Comparison of ENCODE assay signal across 9 mouse cellular contexts in the genomic region with DNA sequence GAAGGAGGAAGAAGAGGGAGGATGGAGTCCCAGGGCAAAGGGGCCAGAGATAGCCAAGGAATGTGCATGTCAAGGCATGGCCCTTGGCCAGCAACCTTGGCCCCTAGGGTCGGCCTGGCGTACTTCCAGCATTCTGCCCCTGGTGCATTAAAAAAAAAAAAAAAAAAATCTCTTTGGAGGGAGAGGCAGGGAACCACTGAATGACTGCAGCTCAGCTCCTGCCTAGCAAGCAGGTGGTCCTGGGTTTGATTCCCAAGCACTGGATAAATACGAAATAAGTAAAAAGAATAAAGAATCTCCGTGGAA. TPM values are rescaled to one million over a fixed set of nuclear protein-coding genes. Genes with fewer than 3 reads are reported as not detected.
DNase-seq lines count a peak whose midpoint lies in the region; ATAC-seq lines count a peak whose summit lies in the region.
"Had no signal": no experiment of that assay in that cellular context is flagged by ENCODE, and none has a peak within 500 bp of the region (broad histone marks: within the 10 kb centered on the region; RNA-seq: fewer than 3 reads in every experiment).

No protein-coding gene starts in this region.

- no peak overlapping the region; the same call in 1 of the 2 replicates for H3K4me2 ChIP-seq in midbrain, embryonic 16.5 days (ENCODE audit: low read length)
- peak overlapping the region; percentile 90; the same call in 1 of the 2 replicates for H3K4me2 ChIP-seq in forebrain, embryonic 14.5 days (ENCODE audit: low read length)
- peak overlapping the region; percentile 95 for H3K4me2 ChIP-seq in neural tube, embryonic 13.5 days

- H3K27ac ChIP-seq in midbrain, embryonic 10.5 days (replicated peaks): no peak overlapping the region; the same call in 1 of the 2 replicates
- no peak overlapping the region for H3K27ac ChIP-seq in midbrain, embryonic 16.5 days (ENCODE audit: low read length)
- H3K27ac ChIP-seq in forebrain, embryonic 14.5 days (ENCODE audit: low read depth, low read length): no peak overlapping the region
- no peak overlapping the region for H3K27ac ChIP-seq in neural tube, embryonic 13.5 days (replicated peaks)
- H3K27ac ChIP-seq: layer of hippocampus, adult 2 months had no signal

- no peak overlapping the region for H3K9ac ChIP-seq in midbrain, embryonic 16.5 days (ENCODE audit: low read depth, low read length)
- no peak overlapping the region for H3K9ac ChIP-seq in forebrain, embryonic 14.5 days (ENCODE audit: low read length)
- H3K9ac ChIP-seq in neural tube, embryonic 13.5 days: no peak overlapping the region

- H3K4me3 ChIP-seq in erythroblast, embryonic 14.5 days (replicated peaks): peak overlapping the region; percentile 85
- H3K4me3 ChIP-seq in midbrain, embryonic 10.5 days: peak overlapping the region; percentile 80; the same call in 1 of the 2 replicates
- H3K4me3 ChIP-seq in midbrain, embryonic 16.5 days (ENCODE audit: low read depth, low read length): no peak overlapping the region
- no peak overlapping the region for H3K4me3 ChIP-seq in forebrain, embryonic 14.5 days (ENCODE audit: low read depth, low read length)
- H3K4me3 ChIP-seq in neural tube, embryonic 13.5 days: 0 out of 2 replicates have a peak overlapping the region, but pooled peaks have one; percentile 71

- H3K36me3 ChIP-seq in erythroblast, embryonic 14.5 days (ENCODE audit: control insufficient read depth): peaks cover 4% of the 10 kb centered on the region
- H3K36me3 ChIP-seq in midbrain, embryonic 10.5 days: 0 out of 2 replicates have a peak, but pooled peaks cover 2% of the 10 kb centered on the region
- no peaks in the 10 kb centered on the region for H3K36me3 ChIP-seq in midbrain, embryonic 16.5 days (ENCODE audit: control insufficient read depth, insufficient read depth, low read length)
- H3K36me3 ChIP-seq in forebrain, embryonic 14.5 days (ENCODE audit: control insufficient read depth, insufficient read depth, low read length): no peaks in the 10 kb centered on the region
- H3K36me3 ChIP-seq in neural tube, embryonic 13.5 days: no peaks in the 10 kb centered on the region

- ATAC-seq in erythroblast, adult 5-6 weeks (replicated peaks; ENCODE audit: low FRiP score, poor library complexity, severe bottlenecking): no peak
- no peak for ATAC-seq in midbrain, embryonic 16.5 days
- ATAC-seq in forebrain, embryonic 14.5 days: no peak
- ATAC-seq in neural tube, embryonic 13.5 days (ENCODE audit: low read depth): no peak

- H3K4me1 ChIP-seq in erythroblast, embryonic 14.5 days (ENCODE audit: control insufficient read depth): peaks cover 30% of the 10 kb centered on the region
- peaks cover 34% of the 10 kb centered on the region for H3K4me1 ChIP-seq in midbrain, embryonic 10.5 days
- peaks cover 25% of the 10 kb centered on the region for H3K4me1 ChIP-seq in midbrain, embryonic 16.5 days (ENCODE audit: control insufficient read depth, insufficient read depth, low read length)
- H3K4me1 ChIP-seq in forebrain, embryonic 14.5 days (ENCODE audit: control insufficient read depth, insufficient read depth, low read length): peaks cover 20% of the 10 kb centered on the region
- H3K4me1 ChIP-seq in neural tube, embryonic 13.5 days (replicated peaks): peaks cover 34% of the 10 kb centered on the region

- WGBS in midbrain, embryonic 10.5 days: 50% methylated on average over 4 of the region's 4 CpGs
- 51% methylated on average over 4 of the region's 4 CpGs for WGBS in midbrain, embryonic 16.5 days
- WGBS in forebrain, embryonic 14.5 days: 50% methylated on average over 4 of the region's 4 CpGs
- 58% methylated on average over 4 of the region's 4 CpGs for WGBS in neural tube, embryonic 13.5 days

- H3K9me3 ChIP-seq in erythroblast, embryonic 14.5 days (ENCODE audit: control insufficient read depth, low read length): no peaks in the 10 kb centered on the region
- no peaks in the 10 kb centered on the region for H3K9me3 ChIP-seq in midbrain, embryonic 10.5 days (replicated peaks)
- H3K9me3 ChIP-seq in midbrain, embryonic 16.5 days (replicated peaks; ENCODE audit: control insufficient read depth, low read length, poor library complexity, severe bottlenecking): no peaks in the 10 kb centered on the region
- H3K9me3 ChIP-seq in forebrain, embryonic 14.5 days (replicated peaks; ENCODE audit: control insufficient read depth, low read length): no peaks in the 10 kb centered on the region; the same call in 1 of the 2 replicates
- no peaks in the 10 kb centered on the region for H3K9me3 ChIP-seq in neural tube, embryonic 13.5 days

- H3K27me3 ChIP-seq in erythroblast, embryonic 14.5 days (ENCODE audit: control insufficient read depth): peaks cover 23% of the 10 kb centered on the region
- H3K27me3 ChIP-seq in midbrain, embryonic 10.5 days (ENCODE audit: low read depth, poor library complexity, severe bottlenecking): peaks cover 58% of the 10 kb centered on the region
- H3K27me3 ChIP-seq in midbrain, embryonic 16.5 days (ENCODE audit: control insufficient read depth, insufficient read depth, low read depth, low read length): peaks cover 5% of the 10 kb centered on the region; the same call in 1 of the 2 replicates
- 0 out of 2 replicates have a peak, but pooled peaks cover 2% of the 10 kb centered on the region for H3K27me3 ChIP-seq in forebrain, embryonic 14.5 days (replicated peaks; ENCODE audit: control insufficient read depth, insufficient read depth, low read length)
- peaks cover 35% of the 10 kb centered on the region for H3K27me3 ChIP-seq in neural tube, embryonic 13.5 days

- no peak for DNase-seq in midbrain, embryonic 10.5 days (ENCODE audit: low spot score)
- DNase-seq in forebrain, embryonic 14.5 days (ENCODE audit: low spot score): peak; percentile 15
- DNase-seq in urinary bladder, postnatal 4 days (ENCODE audit: low spot score in 2 of 2): no peak
- DNase-seq in Muller cell, postnatal 12 days (ENCODE audit: inconsistent ontology term): no peak

RNA-seq across cellular contexts. Expression of gene Rybp, which starts 1.4 kb away (rescaled TPM):
- 0.28 and 0.30 TPM in 2 replicates for polyA plus RNA-seq in erythroblast, embryonic 14.5 days (2012)
- 11.7 and 12.7 TPM in 2 replicates for total RNA-seq in erythroblast, adult 5-6 weeks (2015; ENCODE audit: low replicate concordance)
- 8.6 and 9.2 TPM in 2 replicates for total RNA-seq in erythroblast, adult 5-6 weeks (2017; ENCODE audit: low replicate concordance)
- 11.1 and 11.2 TPM in 2 replicates for polyA plus RNA-seq in midbrain, embryonic 10.5 days (2016; fragmentation: Nextera tagmentation; extraction: Ambion mirVana)
- polyA plus RNA-seq in midbrain, embryonic 16.5 days (2015; fragmentation: Nextera tagmentation; extraction: Ambion mirVana): 25.3 and 28.5 TPM in 2 replicates
- polyA plus RNA-seq in forebrain, embryonic 14.5 days (2014; fragmentation: Nextera tagmentation; extraction: Ambion mirVana): 16.7 and 16.9 TPM in 2 replicates
- 17.5 and 19.0 TPM in 2 replicates for polyA plus RNA-seq in neural tube, embryonic 13.5 days (2015; fragmentation: Nextera tagmentation; extraction: Ambion mirVana)

Comparison
In these comparisons a context has a peak if more than half of its experiments do, and no peak if none do; other contexts are left out.
1. H3K4me3 ChIP-seq: peak in erythroblast, embryonic 14.5 days (single experiment), midbrain, embryonic 10.5 days (single experiment) and neural tube, embryonic 13.5 days (single experiment); none in midbrain, embryonic 16.5 days (single experiment) and forebrain, embryonic 14.5 days (single experiment).